Comparison of ENCODE assay signal across 22 mouse cellular contexts in the genomic region with DNA sequence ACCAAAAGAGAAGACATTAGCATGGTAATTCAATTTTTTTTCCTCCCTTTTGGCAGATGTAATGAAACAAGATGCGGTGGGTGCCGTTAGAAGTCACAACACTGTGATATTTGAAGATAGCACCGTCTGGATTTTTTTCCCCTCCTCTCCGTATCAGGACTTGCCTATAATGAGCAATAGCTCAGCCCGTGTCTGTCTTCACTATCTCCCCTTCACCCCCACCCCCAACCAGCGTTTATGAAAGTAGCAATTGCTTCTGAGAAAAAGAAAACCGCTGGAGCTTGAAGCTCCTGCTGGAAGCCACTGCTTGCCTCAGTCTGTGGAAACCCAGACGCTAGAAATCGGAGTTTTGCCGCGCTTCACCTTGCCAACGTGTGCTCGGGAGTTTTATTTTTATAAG. TPM values are rescaled to one million over a fixed set of nuclear protein-coding genes. Genes with fewer than 3 reads are reported as not detected.
A peak's percentile ranks its signal among the peaks of the same experiment; 100 is the strongest.
DNase-seq lines count a peak whose midpoint lies in the region; ATAC-seq lines count a peak whose summit lies in the region.
"Had no signal": no experiment of that assay in that cellular context is flagged by ENCODE, and none has a peak within 500 bp of the region (broad histone marks: within the 10 kb centered on the region; RNA-seq: fewer than 3 reads in every experiment).

No protein-coding gene starts in this region.

- no peaks in the 10 kb centered on the region for H3K36me3 ChIP-seq in midbrain, embryonic 12.5 days
- H3K36me3 ChIP-seq in midbrain, embryonic 10.5 days, result no peaks in the 10 kb centered on the region
- H3K36me3 ChIP-seq in forebrain, embryonic 16.5 days (ENCODE audit: control insufficient read depth, insufficient read depth), result no peaks in the 10 kb centered on the region
- H3K36me3 ChIP-seq in hindbrain, embryonic 16.5 days (ENCODE audit: control insufficient read depth, insufficient read depth, low read length), result no peaks in the 10 kb centered on the region
- no peaks in the 10 kb centered on the region for H3K36me3 ChIP-seq in intestine, embryonic 16.5 days (ENCODE audit: control insufficient read depth, insufficient read depth, low read length)
- H3K36me3 ChIP-seq: limb, embryonic 12.5 days; liver, embryonic 13.5 days; lung, embryonic 15.5 days had no signal

- ATAC-seq in midbrain, embryonic 12.5 days (ENCODE audit: low FRiP score, low read depth), result no peak
- ATAC-seq in forebrain, embryonic 16.5 days, result peak; percentile 48
- no peak for ATAC-seq in hindbrain, embryonic 16.5 days
- no peak for ATAC-seq in intestine, embryonic 16.5 days

- H3K27me3 ChIP-seq in midbrain, embryonic 12.5 days, result 0 out of 2 replicates have a peak, but pooled peaks cover 2% of the 10 kb centered on the region
- H3K27me3 ChIP-seq in midbrain, embryonic 10.5 days (ENCODE audit: low read depth, poor library complexity, severe bottlenecking), result 0 out of 2 replicates have a peak, but pooled peaks cover 7% of the 10 kb centered on the region
- no peaks in the 10 kb centered on the region for H3K27me3 ChIP-seq in forebrain, embryonic 16.5 days (replicated peaks; ENCODE audit: control insufficient read depth, insufficient read depth, low read length)
- no peaks in the 10 kb centered on the region for H3K27me3 ChIP-seq in hindbrain, embryonic 16.5 days (replicated peaks; ENCODE audit: control insufficient read depth, insufficient read depth, low read length)
- no peaks in the 10 kb centered on the region for H3K27me3 ChIP-seq in intestine, embryonic 16.5 days (replicated peaks; ENCODE audit: control insufficient read depth, insufficient read depth, low read length)
- H3K27me3 ChIP-seq: liver, embryonic 13.5 days; lung, embryonic 15.5 days had no signal

- H3K27ac ChIP-seq in midbrain, embryonic 12.5 days (replicated peaks), result peak overlapping the region; percentile 66
- H3K27ac ChIP-seq in midbrain, embryonic 10.5 days (replicated peaks), result no peak overlapping the region
- H3K27ac ChIP-seq in forebrain, embryonic 16.5 days (ENCODE audit: low read length), result no peak overlapping the region
- H3K27ac ChIP-seq in hindbrain, embryonic 16.5 days (ENCODE audit: low read depth, low read length), result no peak overlapping the region; the same call in 1 of the 2 replicates
- no peak overlapping the region for H3K27ac ChIP-seq in intestine, embryonic 16.5 days (ENCODE audit: low read length)
- H3K27ac ChIP-seq: limb, embryonic 12.5 days; liver, embryonic 13.5 days; lung, embryonic 15.5 days; macrophage had no signal

- H3K9ac ChIP-seq in midbrain, embryonic 12.5 days (replicated peaks), result no peak overlapping the region
- no peak overlapping the region for H3K9ac ChIP-seq in forebrain, embryonic 16.5 days (replicated peaks; ENCODE audit: low read depth, low read length)
- no peak overlapping the region for H3K9ac ChIP-seq in hindbrain, embryonic 16.5 days (ENCODE audit: low read depth, low read length)
- H3K9ac ChIP-seq in intestine, embryonic 16.5 days (ENCODE audit: low read depth, low read length), result no peak overlapping the region
- H3K9ac ChIP-seq: limb, embryonic 12.5 days; liver, embryonic 13.5 days; lung, embryonic 15.5 days had no signal

- H3K4me3 ChIP-seq in midbrain, embryonic 12.5 days, result no peak overlapping the region
- H3K4me3 ChIP-seq in midbrain, embryonic 10.5 days, result no peak overlapping the region
- no peak overlapping the region for H3K4me3 ChIP-seq in forebrain, embryonic 16.5 days (replicated peaks; ENCODE audit: low read length)
- no peak overlapping the region for H3K4me3 ChIP-seq in hindbrain, embryonic 16.5 days (ENCODE audit: low read length)
- H3K4me3 ChIP-seq in intestine, embryonic 16.5 days (ENCODE audit: low read length), result no peak overlapping the region
- H3K4me3 ChIP-seq: limb, embryonic 12.5 days; liver, embryonic 13.5 days; lung, embryonic 15.5 days had no signal

- 53% methylated on average over 13 of the region's 13 CpGs for WGBS in midbrain, embryonic 12.5 days
- 66% methylated on average over 13 of the region's 13 CpGs for WGBS in midbrain, embryonic 10.5 days
- 34% methylated on average over 13 of the region's 13 CpGs for WGBS in forebrain, embryonic 16.5 days
- WGBS in hindbrain, embryonic 16.5 days, result 41% methylated on average over 13 of the region's 13 CpGs
- WGBS in intestine, embryonic 16.5 days, result 61% methylated on average over 13 of the region's 13 CpGs

- peak overlapping the region; percentile 13; the same call in 1 of the 2 replicates for H3K4me2 ChIP-seq in midbrain, embryonic 12.5 days (replicated peaks)
- peak overlapping the region; percentile 14; the same call in 1 of the 2 replicates for H3K4me2 ChIP-seq in forebrain, embryonic 16.5 days (ENCODE audit: low read length)
- peak overlapping the region; percentile 37 for H3K4me2 ChIP-seq in hindbrain, embryonic 16.5 days (ENCODE audit: low read length)
- H3K4me2 ChIP-seq in intestine, embryonic 16.5 days (ENCODE audit: low read depth, low read length), result no peak overlapping the region
- H3K4me2 ChIP-seq: heart, embryonic 11.5 days; limb, embryonic 12.5 days; liver, embryonic 13.5 days; lung, embryonic 15.5 days had no signal

- H3K4me1 ChIP-seq in midbrain, embryonic 12.5 days, result peaks cover 16% of the 10 kb centered on the region; the same call in 1 of the 2 replicates
- H3K4me1 ChIP-seq in midbrain, embryonic 10.5 days, result peaks cover 20% of the 10 kb centered on the region
- H3K4me1 ChIP-seq in forebrain, embryonic 16.5 days (replicated peaks; ENCODE audit: control insufficient read depth, insufficient read depth, low read length), result peaks cover 22% of the 10 kb centered on the region
- H3K4me1 ChIP-seq in hindbrain, embryonic 16.5 days (ENCODE audit: control insufficient read depth, insufficient read depth, low read depth, low read length), result peaks cover 12% of the 10 kb centered on the region
- no peaks in the 10 kb centered on the region for H3K4me1 ChIP-seq in intestine, embryonic 16.5 days (ENCODE audit: control insufficient read depth, insufficient read depth, low read length)
- H3K4me1 ChIP-seq: liver, embryonic 13.5 days; lung, embryonic 15.5 days had no signal

- no peaks in the 10 kb centered on the region for H3K9me3 ChIP-seq in midbrain, embryonic 12.5 days
- peaks cover 8% of the 10 kb centered on the region; the same call in 1 of the 2 replicates for H3K9me3 ChIP-seq in midbrain, embryonic 10.5 days (replicated peaks)
- peaks cover 5% of the 10 kb centered on the region; the same call in 1 of the 2 replicates for H3K9me3 ChIP-seq in forebrain, embryonic 16.5 days (ENCODE audit: control insufficient read depth, low read length)
- H3K9me3 ChIP-seq in hindbrain, embryonic 16.5 days (ENCODE audit: control insufficient read depth, low read length), result no peaks in the 10 kb centered on the region; the same call in 1 of the 2 replicates
- no peaks in the 10 kb centered on the region for H3K9me3 ChIP-seq in intestine, embryonic 16.5 days (ENCODE audit: control insufficient read depth, low read length)
- H3K9me3 ChIP-seq: limb, embryonic 12.5 days; liver, embryonic 13.5 days; lung, embryonic 15.5 days had no signal

- no peak for DNase-seq in midbrain, embryonic 10.5 days (ENCODE audit: low spot score)
- DNase-seq in gastrocnemius, postnatal 25 days, result no peak
- no peak for DNase-seq in spleen, postnatal 10 days (ENCODE audit: low spot score in 2 of 2)
- DNase-seq: cerebellum, adult 9-11 months; gastrocnemius, postnatal 14 days; heart, postnatal 14 days; kidney, postnatal 14 days; liver, embryonic 13.5 days; right cerebral cortex, postnatal 4 days had no signal

RNA-seq across cellular contexts. Expression of gene Gtsf1l, which starts 55.8 kb away (rescaled TPM):
- not detected in 2 replicates for polyA plus RNA-seq in midbrain, embryonic 12.5 days (2016; fragmentation: Nextera tagmentation; extraction: Ambion mirVana)
- polyA plus RNA-seq in midbrain, embryonic 10.5 days (2016; fragmentation: Nextera tagmentation; extraction: Ambion mirVana), result not detected in 2 replicates
- not detected in 2 replicates for polyA plus RNA-seq in forebrain, embryonic 16.5 days (2015; fragmentation: Nextera tagmentation; extraction: Ambion mirVana)
- 0.40 TPM in 1 of 2 replicates, not detected in the other for polyA plus RNA-seq in hindbrain, embryonic 16.5 days (2015; fragmentation: Nextera tagmentation; extraction: Ambion mirVana)
- total RNA-seq in gastrocnemius, postnatal 25 days (2021), result not detected
- not detected in 2 replicates for polyA plus RNA-seq in intestine, embryonic 16.5 days (2015; fragmentation: Nextera tagmentation; extraction: Ambion mirVana)
- total RNA-seq: gastrocnemius, postnatal 14 days; heart, postnatal 14 days; left cerebral cortex, adult 8-10 months; monocyte, adult 5-6 weeks; neutrophil, adult 5-6 weeks had no signal
- polyA plus RNA-seq: frontal cortex, adult 2 months; heart, embryonic 11.5 days; intestine, embryonic 14.5 days; limb, embryonic 12.5 days; liver, embryonic 13.5 days; lung, embryonic 15.5 days; macrophage had no signal

RNA-seq across cellular contexts. Expression of gene Tox2, which starts 59.5 kb away (rescaled TPM):
- 38.1 and 39.4 TPM in 2 replicates for polyA plus RNA-seq in midbrain, embryonic 12.5 days (2016; fragmentation: Nextera tagmentation; extraction: Ambion mirVana)
- 45.5 and 52.3 TPM in 2 replicates for polyA plus RNA-seq in midbrain, embryonic 10.5 days (2016; fragmentation: Nextera tagmentation; extraction: Ambion mirVana)
- 17.6 and 22.9 TPM in 2 replicates for polyA plus RNA-seq in forebrain, embryonic 16.5 days (2015; fragmentation: Nextera tagmentation; extraction: Ambion mirVana)
- 23.0 and 33.7 TPM in 2 replicates for polyA plus RNA-seq in hindbrain, embryonic 16.5 days (2015; fragmentation: Nextera tagmentation; extraction: Ambion mirVana)
- under 1 TPM; 0.10 to 0.32 TPM for total RNA-seq in gastrocnemius, postnatal 25 days (2021)
- 5.6 and 5.7 TPM in 2 replicates for polyA plus RNA-seq in intestine, embryonic 16.5 days (2015; fragmentation: Nextera tagmentation; extraction: Ambion mirVana)
- total RNA-seq: monocyte, adult 5-6 weeks; neutrophil, adult 5-6 weeks had no signal
